Mouse (Mus musculus): Measurements from ENCODE around the gene Pik3c2b. TPM values are rescaled to one million over a fixed set of nuclear protein-coding genes. Genes with fewer than 3 reads are reported as not detected.

Gene Pik3c2b
- polyA plus RNA-seq, 1 experiment from 2014 or later = 1.8 TPM

DNA sequence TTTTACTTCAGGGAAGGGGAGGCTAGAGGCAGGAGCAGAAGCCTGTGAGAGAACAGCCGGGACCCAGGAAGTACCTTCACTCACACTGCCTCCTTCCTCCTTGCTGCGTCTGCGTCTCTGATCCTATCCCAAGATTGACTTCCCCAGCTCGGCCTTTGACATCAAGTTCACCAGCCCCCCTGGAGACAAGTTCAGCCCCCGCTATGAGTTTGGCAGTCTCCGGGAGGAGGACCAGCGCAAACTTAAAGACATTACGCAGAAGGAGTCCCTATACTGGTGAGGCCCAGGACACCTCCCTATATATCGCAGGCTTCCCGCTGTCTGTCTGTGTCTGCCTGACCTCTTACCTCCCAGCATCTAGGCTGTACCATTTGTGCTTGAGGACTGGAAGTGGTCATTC, 41.3 kb downstream of the Pik3c2b start:
- Histone ChIP-seq H3K27me3 (replicated peaks) (no peaks in the 10 kb centered on the region), H3K4me3 (no peak overlapping the region), H3K36me3 (0 out of 2 replicates have a peak, but pooled peaks cover 7% of the 10 kb centered on the region), H3K27ac (no peak overlapping the region), H3K4me2 (no peak overlapping the region), H3K9me3 (replicated peaks) (no peaks in the 10 kb centered on the region), H3K4me1 (peaks cover 27% of the 10 kb centered on the region), H3K9ac (no peak overlapping the region)
- WGBS (ENCODE audit: insufficient replicate concordance) = 77% methylated on average over 10 of the region's 10 CpGs
- no peak for ATAC-seq

- ATAC-seq = 0 out of 2 replicates have a peak, but pooled peaks have one; percentile 30
- 47% methylated on average over 7 of the region's 7 CpGs for WGBS (ENCODE audit: insufficient replicate concordance)
- 0 out of 2 replicates have a peak, but pooled peaks cover 6% of the 10 kb centered on the region for H3K36me3 ChIP-seq
Measured at GRCm38 (mm10) chr1:133087206-133087905, 41.9 kb downstream of the Pik3c2b start.

GRCm38 (mm10) chr1:133088196-133088595, 42.7 kb downstream of the Pik3c2b start:
- Histone ChIP-seq H3K4me3 (no peak overlapping the region), H3K27me3 (replicated peaks) (no peaks in the 10 kb centered on the region), H3K27ac (no peak overlapping the region), H3K4me2 (no peak overlapping the region), H3K4me1 (peaks cover 23% of the 10 kb centered on the region), H3K36me3 (0 out of 2 replicates have a peak, but pooled peaks cover 4% of the 10 kb centered on the region), H3K9me3 (replicated peaks) (no peaks in the 10 kb centered on the region), H3K9ac (no peak overlapping the region)
- ATAC-seq = no peak
- WGBS (ENCODE audit: insufficient replicate concordance) = 78% methylated on average over 10 of the region's 10 CpGs

More at GRCm38 (mm10) chr1:133087206-133087905, 41.9 kb downstream of the Pik3c2b start:
- Histone ChIP-seq H3K27me3 (replicated peaks) (no peaks in the 10 kb centered on the region), H3K4me3 (no peak overlapping the region), H3K9me3 (replicated peaks) (no peaks in the 10 kb centered on the region), H3K4me2 (no peak overlapping the region), H3K9ac (no peak overlapping the region), H3K4me1 (peaks cover 27% of the 10 kb centered on the region), H3K27ac (no peak overlapping the region)

DNA sequence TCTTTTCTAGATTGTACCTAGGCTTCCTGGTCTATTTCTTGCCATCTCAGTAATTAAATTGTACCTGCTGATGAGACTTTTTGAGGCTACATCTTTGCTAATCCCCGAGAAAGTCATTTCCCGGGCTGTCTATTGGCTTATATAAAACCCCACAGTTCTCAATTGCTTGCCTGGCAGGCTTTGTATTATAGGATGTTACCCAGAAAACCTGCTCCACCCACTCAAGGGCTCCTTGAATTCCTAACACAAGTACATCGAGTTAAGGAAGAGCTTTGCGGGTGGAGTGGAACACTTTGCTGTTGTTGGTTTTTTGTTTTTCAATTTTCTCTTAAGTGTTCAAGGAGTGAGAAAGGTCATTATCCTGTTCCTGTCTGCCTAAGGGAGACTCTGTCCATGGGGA, 43.9 kb downstream of the Pik3c2b start:
- no peaks in the 10 kb centered on the region for H3K27me3 ChIP-seq (replicated peaks)
- H3K9me3 ChIP-seq (replicated peaks) = no peaks in the 10 kb centered on the region
- no peak for ATAC-seq
- no peak overlapping the region for H3K9ac ChIP-seq
- 86% methylated on average over 4 of the region's 4 CpGs for WGBS (ENCODE audit: insufficient replicate concordance)
- no peak overlapping the region for H3K4me2 ChIP-seq
- H3K4me1 ChIP-seq = peaks cover 11% of the 10 kb centered on the region
- 0 out of 2 replicates have a peak, but pooled peaks cover 4% of the 10 kb centered on the region for H3K36me3 ChIP-seq
- no peak overlapping the region for H3K27ac ChIP-seq
- no peak overlapping the region for H3K4me3 ChIP-seq

DNA sequence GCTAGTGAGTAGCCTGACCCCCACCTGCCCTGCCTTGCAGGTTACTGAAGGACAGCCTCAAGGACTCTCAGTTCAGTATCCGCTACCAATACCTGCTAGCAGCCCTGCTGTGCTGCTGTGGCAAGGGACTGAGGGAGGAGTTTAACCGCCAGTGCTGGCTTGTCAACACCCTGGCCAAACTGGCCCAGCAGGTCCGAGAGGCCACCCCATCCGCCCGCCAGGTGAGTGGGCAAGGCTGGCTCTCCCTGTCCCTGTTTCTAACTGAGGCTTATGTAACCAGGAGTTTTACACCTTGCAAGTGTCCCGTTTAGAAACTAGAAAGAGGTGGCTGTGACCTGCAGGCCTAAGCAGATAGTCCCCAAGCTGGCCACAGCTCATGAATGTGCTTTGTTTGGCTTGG, 45.2 kb downstream of the Pik3c2b start:
- Histone ChIP-seq H3K9ac (no peak overlapping the region), H3K4me2 (no peak overlapping the region), H3K4me1 (peaks cover 3% of the 10 kb centered on the region; the same call in 1 of the 2 replicates), H3K4me3 (no peak overlapping the region), H3K27me3 (replicated peaks) (no peaks in the 10 kb centered on the region), H3K27ac (no peak overlapping the region), H3K9me3 (replicated peaks) (no peaks in the 10 kb centered on the region), H3K36me3 (0 out of 2 replicates have a peak, but pooled peaks cover 4% of the 10 kb centered on the region)
- no peak for ATAC-seq
- 72% methylated on average over 6 of the region's 6 CpGs for WGBS (ENCODE audit: insufficient replicate concordance)

- Histone ChIP-seq H3K9me3 (replicated peaks) (no peaks in the 10 kb centered on the region), H3K27ac (no peak overlapping the region), H3K9ac (no peak overlapping the region), H3K4me3 (no peak overlapping the region), H3K27me3 (replicated peaks) (no peaks in the 10 kb centered on the region), H3K36me3 (0 out of 2 replicates have a peak, but pooled peaks cover 4% of the 10 kb centered on the region), H3K4me2 (no peak overlapping the region), H3K4me1 (peaks cover 3% of the 10 kb centered on the region; the same call in 1 of the 2 replicates)
- WGBS (ENCODE audit: insufficient replicate concordance) = 76% methylated on average over 8 of the region's 8 CpGs
- ATAC-seq = no peak
Measured at GRCm38 (mm10) chr1:133091483-133091882, 46.0 kb downstream of the Pik3c2b start.

- 82% methylated on average over 7 of the region's 7 CpGs for WGBS (ENCODE audit: insufficient replicate concordance)
- no peak overlapping the region for H3K4me2 ChIP-seq
Measured at GRCm38 (mm10) chr1:133093719-133094118, 48.3 kb downstream of the Pik3c2b start.

DNA sequence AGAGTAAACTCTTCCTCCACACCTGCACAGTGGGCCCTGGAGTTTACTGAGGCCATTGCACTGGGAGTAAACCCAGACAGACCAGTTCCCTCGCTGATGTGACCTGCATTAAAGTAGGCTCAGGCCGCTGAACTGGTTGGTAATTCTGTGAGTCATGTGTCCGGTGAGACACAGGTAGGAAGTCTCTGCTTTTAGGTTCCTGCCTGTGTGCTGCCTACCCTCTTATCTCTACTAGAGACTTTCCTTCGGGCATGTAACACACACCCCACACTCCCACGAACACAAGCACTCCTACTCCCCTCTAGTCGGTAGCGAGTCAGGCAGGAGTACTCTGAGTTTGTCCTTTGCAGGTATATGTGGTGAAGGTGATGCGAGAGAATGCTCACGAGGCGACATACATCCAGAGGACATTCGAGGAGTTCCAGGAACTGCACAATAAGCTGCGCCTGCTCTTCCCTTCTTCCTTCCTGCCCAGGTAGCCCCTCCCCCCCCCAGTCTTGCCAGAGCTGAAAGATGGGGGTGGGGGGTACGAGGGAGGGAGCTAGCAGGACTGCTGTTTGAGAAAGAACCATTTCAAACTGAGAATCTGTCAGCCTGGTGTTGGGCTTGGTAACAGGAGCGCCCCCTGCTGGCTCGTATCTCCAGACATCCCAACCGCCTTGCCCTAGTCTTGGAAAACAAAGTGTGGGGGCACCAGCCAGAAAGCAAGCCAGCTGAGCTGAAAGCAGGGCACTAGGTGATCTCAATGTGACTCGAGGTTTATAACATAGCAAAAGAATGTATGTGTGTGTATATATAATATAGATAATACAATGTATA, 55.7 kb downstream of the Pik3c2b start:
- WGBS (ENCODE audit: insufficient replicate concordance) = 28% methylated on average over 17 of the region's 17 CpGs
- peaks cover 25% of the 10 kb centered on the region for H3K36me3 ChIP-seq
- H3K4me2 ChIP-seq = no peak overlapping the region
- no peak overlapping the region for H3K27ac ChIP-seq
- no peak overlapping the region for H3K4me3 ChIP-seq
- H3K9ac ChIP-seq = no peak overlapping the region
- H3K9me3 ChIP-seq (replicated peaks) = no peaks in the 10 kb centered on the region
- peak; percentile 53; the same call in 1 of the 2 replicates for ATAC-seq
- H3K4me1 ChIP-seq = peaks cover 6% of the 10 kb centered on the region
- H3K27me3 ChIP-seq (replicated peaks) = no peaks in the 10 kb centered on the region

More at GRCm38 (mm10) chr1:133093719-133094118, 48.3 kb downstream of the Pik3c2b start:
- no peaks in the 10 kb centered on the region for H3K9me3 ChIP-seq (replicated peaks)
- no peaks in the 10 kb centered on the region for H3K27me3 ChIP-seq (replicated peaks)
- H3K4me1 ChIP-seq = no peaks in the 10 kb centered on the region
- H3K9ac ChIP-seq = 0 out of 2 replicates have a peak overlapping the region, but pooled peaks have one; percentile 9
- ATAC-seq = no peak
- H3K4me3 ChIP-seq = no peak overlapping the region
- peaks cover 4% of the 10 kb centered on the region; the same call in 1 of the 2 replicates for H3K36me3 ChIP-seq
- H3K27ac ChIP-seq = no peak overlapping the region

DNA sequence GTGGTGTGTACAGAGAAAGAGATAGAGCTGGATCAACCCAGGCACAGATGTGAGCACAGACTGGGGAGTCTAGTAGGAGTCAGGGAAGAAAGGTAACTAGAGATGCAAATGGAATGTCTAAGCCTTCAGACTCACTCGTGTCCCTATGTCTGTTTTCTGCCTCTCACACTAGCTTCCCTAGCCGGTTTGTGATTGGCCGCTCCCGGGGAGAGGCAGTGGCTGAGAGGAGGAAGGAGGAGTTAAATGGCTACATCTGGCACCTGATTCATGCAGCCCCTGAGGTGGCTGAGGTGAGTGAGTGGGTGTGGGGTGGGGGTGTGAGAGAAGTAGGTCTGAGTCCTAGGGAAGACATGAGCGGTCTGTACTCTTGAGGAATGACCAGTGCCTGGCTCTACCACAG, 56.6 kb downstream of the Pik3c2b start:
- no peak overlapping the region for H3K9ac ChIP-seq
- H3K36me3 ChIP-seq = peaks cover 26% of the 10 kb centered on the region
- no peak for ATAC-seq
- no peak overlapping the region for H3K4me3 ChIP-seq
- H3K27me3 ChIP-seq (replicated peaks) = no peaks in the 10 kb centered on the region
- H3K4me2 ChIP-seq = no peak overlapping the region
- H3K27ac ChIP-seq = no peak overlapping the region
- 77% methylated on average over 5 of the region's 5 CpGs for WGBS (ENCODE audit: insufficient replicate concordance)
- H3K4me1 ChIP-seq = peaks cover 6% of the 10 kb centered on the region
- no peaks in the 10 kb centered on the region for H3K9me3 ChIP-seq (replicated peaks)

DNA sequence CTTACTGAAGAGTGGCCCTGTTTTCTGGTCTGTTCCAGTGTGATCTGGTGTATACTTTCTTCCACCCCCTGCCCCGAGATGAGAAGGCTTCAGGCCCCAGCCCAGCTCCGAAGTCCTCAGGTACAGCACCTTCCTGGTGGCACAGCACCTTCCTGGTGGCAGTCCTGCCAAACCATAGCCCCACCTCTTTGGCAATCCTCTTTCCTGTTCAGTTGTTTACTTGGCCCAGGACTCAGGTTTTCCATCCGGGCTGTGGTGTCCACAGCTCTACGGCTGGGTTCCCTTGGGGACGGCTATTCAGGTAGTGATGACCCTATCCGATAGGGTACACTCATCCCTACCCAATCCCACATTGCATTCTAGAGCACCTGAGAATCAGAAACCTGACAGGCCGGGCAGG, 57.8 kb downstream of the Pik3c2b start:
- Histone ChIP-seq H3K4me1 (peaks cover 6% of the 10 kb centered on the region), H3K27me3 (replicated peaks) (no peaks in the 10 kb centered on the region), H3K4me2 (no peak overlapping the region), H3K36me3 (peaks cover 26% of the 10 kb centered on the region), H3K4me3 (no peak overlapping the region), H3K9me3 (replicated peaks) (no peaks in the 10 kb centered on the region), H3K27ac (no peak overlapping the region), H3K9ac (no peak overlapping the region)
- WGBS (ENCODE audit: insufficient replicate concordance) = 87% methylated on average over 7 of the region's 7 CpGs
- no peak for ATAC-seq

GRCm38 (mm10) chr1:133103871-133104270, 58.4 kb downstream of the Pik3c2b start:
- WGBS (ENCODE audit: insufficient replicate concordance) = 78% methylated on average over 6 of the region's 6 CpGs
- Histone ChIP-seq H3K27me3 (replicated peaks) (no peaks in the 10 kb centered on the region), H3K9ac (no peak overlapping the region), H3K27ac (no peak overlapping the region), H3K4me2 (no peak overlapping the region), H3K4me1 (peaks cover 6% of the 10 kb centered on the region), H3K36me3 (peaks cover 24% of the 10 kb centered on the region; the same call in 1 of the 2 replicates), H3K4me3 (no peak overlapping the region), H3K9me3 (replicated peaks) (no peaks in the 10 kb centered on the region)
- ATAC-seq = no peak

- 74% methylated on average over 4 of the region's 4 CpGs for WGBS (ENCODE audit: insufficient replicate concordance)
- H3K4me2 ChIP-seq = no peak overlapping the region
- no peak overlapping the region for H3K4me3 ChIP-seq
- H3K9ac ChIP-seq = no peak overlapping the region
- no peak overlapping the region for H3K27ac ChIP-seq
- H3K36me3 ChIP-seq = no peaks in the 10 kb centered on the region
- no peak for ATAC-seq
- H3K9me3 ChIP-seq (replicated peaks) = no peaks in the 10 kb centered on the region
- H3K4me1 ChIP-seq = peaks cover 34% of the 10 kb centered on the region
- H3K27me3 ChIP-seq (replicated peaks) = no peaks in the 10 kb centered on the region
Measured at GRCm38 (mm10) chr1:133116108-133116507, 70.6 kb downstream of the Pik3c2b start.
